28 mouse cellular contexts compared by ENCODE assay signal in the genomic region with DNA sequence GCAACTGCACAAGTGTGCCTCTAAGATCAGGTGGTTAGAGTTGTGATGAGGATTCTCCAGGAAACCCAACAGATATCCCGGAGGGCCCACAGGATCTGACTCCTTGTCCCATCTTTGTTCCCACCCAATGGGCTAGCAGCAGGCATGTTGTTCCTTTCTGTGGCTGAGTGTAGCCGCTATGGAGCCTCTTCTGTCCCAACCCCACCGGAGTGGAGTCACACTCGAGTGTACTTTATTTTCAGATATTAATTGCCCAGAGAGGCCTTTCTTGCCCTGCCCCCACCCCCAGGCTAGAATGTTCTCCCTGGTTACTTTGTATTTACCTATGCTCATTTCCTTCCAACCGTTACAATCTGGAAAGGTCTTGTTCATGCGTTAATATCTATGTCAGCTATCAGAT.
"Had no signal": no experiment of that assay in that cellular context is flagged by ENCODE, and none has a peak within 500 bp of the region (broad histone marks: within the 10 kb centered on the region; RNA-seq: fewer than 3 reads in every experiment).

No protein-coding gene starts in this region.

- H3K4me3 ChIP-seq: gastrocnemius, adult 2 months; heart, adult 2 months; heart, embryonic 13.5 days; heart, embryonic 15.5 days; hindbrain, embryonic 10.5 days; hindbrain, embryonic 12.5 days; intestine, embryonic 15.5 days; layer of hippocampus, adult 2 months; left cerebral cortex, adult 2 months; limb, embryonic 10.5 days; limb, embryonic 12.5 days; liver, embryonic 13.5 days; liver, embryonic 15.5 days had no signal

- H3K4me1 ChIP-seq: hindbrain, embryonic 10.5 days; hindbrain, embryonic 12.5 days; intestine, embryonic 15.5 days; limb, embryonic 10.5 days; limb, embryonic 12.5 days had no signal

- H3K9me3 ChIP-seq: heart, embryonic 13.5 days; heart, embryonic 15.5 days; hindbrain, embryonic 10.5 days; hindbrain, embryonic 12.5 days; intestine, embryonic 15.5 days; limb, embryonic 10.5 days; liver, embryonic 13.5 days; liver, embryonic 15.5 days had no signal

- H3K27ac ChIP-seq: gastrocnemius, adult 2 months; heart, adult 2 months; heart, embryonic 13.5 days; heart, embryonic 15.5 days; hindbrain, embryonic 10.5 days; hindbrain, embryonic 12.5 days; hindbrain, embryonic 14.5 days; intestine, embryonic 15.5 days; kidney, postnatal 0 days; layer of hippocampus, adult 2 months; left cerebral cortex, adult 2 months; limb, embryonic 10.5 days; limb, embryonic 12.5 days; liver, embryonic 13.5 days; liver, embryonic 15.5 days had no signal

- H3K36me3 ChIP-seq: heart, embryonic 13.5 days; heart, embryonic 15.5 days; hindbrain, embryonic 10.5 days; hindbrain, embryonic 12.5 days; intestine, embryonic 15.5 days; limb, embryonic 10.5 days; limb, embryonic 12.5 days; liver, embryonic 13.5 days; liver, embryonic 15.5 days had no signal

- H3K9ac ChIP-seq: heart, embryonic 13.5 days; heart, embryonic 15.5 days; hindbrain, embryonic 12.5 days; hindbrain, embryonic 14.5 days; intestine, embryonic 15.5 days; limb, embryonic 12.5 days; liver, embryonic 13.5 days; liver, embryonic 15.5 days had no signal

- H3K4me2 ChIP-seq: heart, embryonic 11.5 days; heart, embryonic 13.5 days; heart, embryonic 15.5 days; hindbrain, embryonic 12.5 days; hindbrain, embryonic 14.5 days; intestine, embryonic 15.5 days; limb, embryonic 12.5 days; liver, embryonic 11.5 days; liver, embryonic 13.5 days; liver, embryonic 15.5 days had no signal

- DNase-seq: gastrocnemius, adult 2 months; gastrocnemius, postnatal 10 days; gastrocnemius, postnatal 25 days; heart, adult 2 months; heart, postnatal 14 days; heart, postnatal 4 days; kidney, adult 18-20 months; kidney, postnatal 25 days; liver; liver, embryonic 13.5 days had no signal

- H3K27me3 ChIP-seq: heart, embryonic 13.5 days; heart, embryonic 15.5 days; hindbrain, embryonic 12.5 days; intestine, embryonic 15.5 days; limb, embryonic 12.5 days; liver, embryonic 13.5 days; liver, embryonic 15.5 days had no signal

- ATAC-seq: forebrain, embryonic 16.5 days; hindbrain, embryonic 16.5 days; inflammation-experienced regulatory T-cells, adult 6 months; intestine, embryonic 15.5 days; intestine, postnatal 0 days had no signal
